Comparison of ENCODE assay signal across 10 mouse cellular contexts in genomic region chr2:152604057-152604456, GRCm38 (mm10). TPM values are rescaled to one million over a fixed set of nuclear protein-coding genes. Genes with fewer than 3 reads are reported as not detected.
DNase-seq lines count a peak whose midpoint lies in the region; ATAC-seq and TF ChIP-seq lines count a peak whose summit lies in the region.
"Had no signal": no experiment of that assay in that cellular context is flagged by ENCODE, and none has a peak within 500 bp of the region (broad histone marks: within the 10 kb centered on the region; RNA-seq: fewer than 3 reads in every experiment).

Gene Defb36 (plus strand): TSS chr2:152604327.

- no peaks in the 10 kb centered on the region for H3K9me3 ChIP-seq in kidney, embryonic 16.5 days (ENCODE audit: low read length)
- no peaks in the 10 kb centered on the region for H3K9me3 ChIP-seq in forebrain, embryonic 13.5 days (replicated peaks)
- H3K9me3 ChIP-seq: limb, embryonic 13.5 days had no signal

- no peak within 1 kb of the TSS for H3K27ac ChIP-seq in kidney, embryonic 16.5 days (ENCODE audit: low read length)
- no peak within 1 kb of the TSS for H3K27ac ChIP-seq in forebrain, embryonic 13.5 days
- H3K27ac ChIP-seq: limb, embryonic 13.5 days had no signal

- no peak within 1 kb of the TSS for H3K9ac ChIP-seq in kidney, embryonic 16.5 days (replicated peaks; ENCODE audit: low read length)
- H3K9ac ChIP-seq in forebrain, embryonic 13.5 days = no peak within 1 kb of the TSS
- H3K9ac ChIP-seq: limb, embryonic 13.5 days had no signal

- 83% methylated on average over 15 of the region's 15 CpGs for WGBS in kidney, embryonic 16.5 days
- WGBS in forebrain, embryonic 13.5 days = 86% methylated on average over 15 of the region's 15 CpGs

- no peaks in the 10 kb centered on the region for H3K27me3 ChIP-seq in kidney, embryonic 16.5 days (ENCODE audit: insufficient read depth, low read length)
- H3K27me3 ChIP-seq in forebrain, embryonic 13.5 days = no peaks in the 10 kb centered on the region
- H3K27me3 ChIP-seq: limb, embryonic 13.5 days had no signal

- H3K4me3 ChIP-seq in kidney, embryonic 16.5 days (ENCODE audit: low read length) = no peak within 1 kb of the TSS
- H3K4me3 ChIP-seq in forebrain, embryonic 13.5 days = no peak within 1 kb of the TSS
- H3K4me3 ChIP-seq: erythroblast, embryonic 14.5 days; limb, embryonic 13.5 days had no signal

- TF ChIP-seq CTCF in brain, embryonic 14.5 days (IDR thresholded peaks at IDR 0.05; ENCODE audit: borderline replicate concordance, extremely low read depth, insufficient read depth, insufficient read length) = peak; percentile 42; the same call in 1 of the 2 replicates

- H3K4me2 ChIP-seq in kidney, embryonic 16.5 days (replicated peaks; ENCODE audit: low read depth, low read length) = no peak within 1 kb of the TSS
- H3K4me2 ChIP-seq in forebrain, embryonic 13.5 days = no peak within 1 kb of the TSS
- H3K4me2 ChIP-seq: limb, embryonic 13.5 days had no signal

- H3K4me1 ChIP-seq in kidney, embryonic 16.5 days (ENCODE audit: insufficient read depth, low read length) = peaks cover 18% of the 10 kb centered on the region
- no peaks in the 10 kb centered on the region for H3K4me1 ChIP-seq in forebrain, embryonic 13.5 days
- H3K4me1 ChIP-seq: limb, embryonic 13.5 days had no signal

- TF ChIP-seq POLR2A in brain, embryonic 14.5 days (IDR thresholded peaks at IDR 0.05; ENCODE audit: borderline replicate concordance, extremely low read depth, insufficient read depth, insufficient read length, poor library complexity, severe bottlenecking) = no peak

- ATAC-seq in kidney, embryonic 16.5 days (ENCODE audit: low FRiP score, low TSS enrichment) = no peak
- ATAC-seq in forebrain, embryonic 13.5 days = no peak

- H3K36me3 ChIP-seq in kidney, embryonic 16.5 days (ENCODE audit: insufficient read depth, low read length) = no peaks in the 10 kb centered on the region
- H3K36me3 ChIP-seq in forebrain, embryonic 13.5 days (ENCODE audit: poor library complexity, severe bottlenecking) = no peaks in the 10 kb centered on the region
- H3K36me3 ChIP-seq: limb, embryonic 13.5 days had no signal

- DNase-seq in kidney, adult 11 months = peak; percentile 63
- peak; percentile 37 for DNase-seq in 416B (ENCODE audit: low read depth)
- DNase-seq in CD4-positive helper T cell, adult 2 months (ENCODE audit: low read depth, low spot score) = peak; percentile 14
- DNase-seq in brain, embryonic 14.5 days (ENCODE audit: low read depth) = no peak
- peak; percentile 28 for DNase-seq in naive thymus-derived CD4-positive, alpha-beta T cell, adult 2 months (ENCODE audit: low read depth)
- no peak for DNase-seq in heart, adult 8-10 months (ENCODE audit: low spot score)

RNA-seq across cellular contexts. Expression of gene Defb36, which starts in this region (rescaled TPM):
- 0.51 and 0.86 TPM in 2 replicates for polyA plus RNA-seq in kidney, embryonic 16.5 days (2015; fragmentation: Nextera tagmentation; extraction: Ambion mirVana)
- not detected in 2 replicates for polyA plus RNA-seq in brain, embryonic 14.5 days (2012; rRNA removed)
- total RNA-seq in heart, adult 8-10 months (2022) = not detected
- polyA plus RNA-seq in forebrain, embryonic 13.5 days (2015; fragmentation: Nextera tagmentation; extraction: Ambion mirVana) = not detected in 2 replicates
- polyA plus RNA-seq: erythroblast, embryonic 14.5 days; limb, embryonic 13.5 days had no signal

Comparison
In these comparisons a context has a peak if more than half of its experiments do, and no peak if none do; other contexts are left out.
1. DNase-seq: peak in kidney, adult 11 months (single experiment), 416B (single experiment), CD4-positive helper T cell, adult 2 months (single experiment) and naive thymus-derived CD4-positive, alpha-beta T cell, adult 2 months (single experiment); none in brain, embryonic 14.5 days (single experiment) and heart, adult 8-10 months (single experiment).